Mouse (Mus musculus): ENCODE data around the gene Atg14. TPM values are rescaled to one million over a fixed set of nuclear protein-coding genes. Genes with fewer than 3 reads are reported as not detected.

Atg14 gene
- polyA plus RNA-seq, 1 experiment: 4.7 TPM

- H3K4me3 ChIP-seq (ENCODE audit: control insufficient read depth, low read depth, low read length): no peak overlapping the region
- H3K27ac ChIP-seq (ENCODE audit: control insufficient read depth, insufficient read depth, low read depth, low read length): no peak overlapping the region
- no peaks in the 10 kb centered on the region for H3K27me3 ChIP-seq (ENCODE audit: control insufficient read depth, insufficient read depth, low read length)
- no peak for TF ChIP-seq POLR2A (IDR thresholded peaks at IDR 0.05; ENCODE audit: control insufficient read depth, low read depth, low read length)
- TF ChIP-seq CTCF (IDR thresholded peaks at IDR 0.05; ENCODE audit: control insufficient read depth, insufficient read depth, insufficient replicate concordance, low read depth, low read length): no peak
- H3K36me3 ChIP-seq (ENCODE audit: control insufficient read depth, insufficient read depth, low read length): peaks cover 3% of the 10 kb centered on the region
- H3K4me1 ChIP-seq (ENCODE audit: control insufficient read depth, insufficient read depth, low read length): no peaks in the 10 kb centered on the region
These were observed 18.8 kb downstream of the Atg14 start for GRCm38 (mm10) chr14:47551668-47552067.

GRCm38 (mm10) chr14:47544877-47545276, 25.6 kb downstream of the Atg14 start:
- Histone ChIP-seq H3K27ac (ENCODE audit: control insufficient read depth, insufficient read depth, low read depth, low read length) (no peak overlapping the region), H3K4me3 (ENCODE audit: control insufficient read depth, low read depth, low read length) (no peak overlapping the region), H3K36me3 (ENCODE audit: control insufficient read depth, insufficient read depth, low read length) (peaks cover 3% of the 10 kb centered on the region; the same call in 1 of the 2 replicates), H3K27me3 (ENCODE audit: control insufficient read depth, insufficient read depth, low read length) (no peaks in the 10 kb centered on the region), H3K4me1 (ENCODE audit: control insufficient read depth, insufficient read depth, low read length) (no peaks in the 10 kb centered on the region)
- TF ChIP-seq CTCF (IDR thresholded peaks at IDR 0.05; ENCODE audit: control insufficient read depth, insufficient read depth, insufficient replicate concordance, low read depth, low read length): no peak
- no peak for TF ChIP-seq POLR2A (IDR thresholded peaks at IDR 0.05; ENCODE audit: control insufficient read depth, low read depth, low read length)

GRCm38 (mm10) chr14:47544286-47544685, 26.2 kb downstream of the Atg14 start:
- peaks cover 3% of the 10 kb centered on the region; the same call in 1 of the 2 replicates for H3K36me3 ChIP-seq (ENCODE audit: control insufficient read depth, insufficient read depth, low read length)
- no peak overlapping the region for H3K27ac ChIP-seq (ENCODE audit: control insufficient read depth, insufficient read depth, low read depth, low read length)
- H3K4me3 ChIP-seq (ENCODE audit: control insufficient read depth, low read depth, low read length): no peak overlapping the region
- H3K4me1 ChIP-seq (ENCODE audit: control insufficient read depth, insufficient read depth, low read length): no peaks in the 10 kb centered on the region
- no peaks in the 10 kb centered on the region for H3K27me3 ChIP-seq (ENCODE audit: control insufficient read depth, insufficient read depth, low read length)
- TF ChIP-seq POLR2A (IDR thresholded peaks at IDR 0.05; ENCODE audit: control insufficient read depth, low read depth, low read length) (no peak), CTCF (IDR thresholded peaks at IDR 0.05; ENCODE audit: control insufficient read depth, insufficient read depth, insufficient replicate concordance, low read depth, low read length) (no peak)

GRCm38 (mm10) chr14:47542283-47542682, 28.2 kb downstream of the Atg14 start:
- H3K27me3 ChIP-seq (ENCODE audit: control insufficient read depth, insufficient read depth, low read length): no peaks in the 10 kb centered on the region
- no peak overlapping the region for H3K4me3 ChIP-seq (ENCODE audit: control insufficient read depth, low read depth, low read length)
- H3K4me1 ChIP-seq (ENCODE audit: control insufficient read depth, insufficient read depth, low read length): no peaks in the 10 kb centered on the region
- no peak overlapping the region for H3K27ac ChIP-seq (ENCODE audit: control insufficient read depth, insufficient read depth, low read depth, low read length)
- no peaks in the 10 kb centered on the region for H3K36me3 ChIP-seq (ENCODE audit: control insufficient read depth, insufficient read depth, low read length)
- TF ChIP-seq POLR2A (IDR thresholded peaks at IDR 0.05; ENCODE audit: control insufficient read depth, low read depth, low read length) (no peak), CTCF (IDR thresholded peaks at IDR 0.05; ENCODE audit: control insufficient read depth, insufficient read depth, insufficient replicate concordance, low read depth, low read length) (no peak)

DNA sequence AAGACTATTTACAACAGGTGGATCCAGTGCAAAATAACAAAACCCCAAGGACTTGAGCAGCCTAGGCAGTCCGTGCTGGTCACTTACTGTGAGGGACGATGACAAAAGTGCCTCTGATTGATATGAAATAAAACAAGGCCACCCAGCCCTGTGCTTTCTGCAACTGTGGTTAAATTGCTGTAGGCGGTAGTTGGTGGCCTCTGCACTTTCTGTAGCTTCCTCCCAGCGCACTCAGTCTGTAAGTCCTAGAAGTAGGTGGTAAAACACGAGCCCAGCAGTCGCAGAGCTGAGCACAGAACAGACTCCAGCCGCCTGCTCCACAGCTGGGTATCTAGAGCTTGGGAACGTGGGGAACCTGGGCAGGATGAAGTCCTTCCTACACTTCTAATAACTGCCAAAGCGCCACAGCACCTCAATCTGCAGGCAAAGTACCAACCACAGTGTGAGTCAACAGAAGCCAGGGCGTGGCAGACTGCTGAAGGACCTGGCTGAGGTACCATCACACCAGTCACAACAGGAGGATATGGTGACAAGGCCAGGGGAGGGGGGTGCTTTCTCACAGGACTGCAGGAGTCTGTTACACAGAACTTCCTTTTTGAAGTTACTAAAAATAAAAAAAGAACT, 29.0 kb downstream of the Atg14 start:
- H3K4me1 ChIP-seq (ENCODE audit: control insufficient read depth, insufficient read depth, low read length): no peaks in the 10 kb centered on the region
- no peaks in the 10 kb centered on the region for H3K36me3 ChIP-seq (ENCODE audit: control insufficient read depth, insufficient read depth, low read length)
- TF ChIP-seq POLR2A (IDR thresholded peaks at IDR 0.05; ENCODE audit: control insufficient read depth, low read depth, low read length) (no peak), CTCF (IDR thresholded peaks at IDR 0.05; ENCODE audit: control insufficient read depth, insufficient read depth, insufficient replicate concordance, low read depth, low read length) (no peak)
- no peak overlapping the region for H3K4me3 ChIP-seq (ENCODE audit: control insufficient read depth, low read depth, low read length)
- H3K27ac ChIP-seq (ENCODE audit: control insufficient read depth, insufficient read depth, low read depth, low read length): no peak overlapping the region
- no peaks in the 10 kb centered on the region for H3K27me3 ChIP-seq (ENCODE audit: control insufficient read depth, insufficient read depth, low read length)

- Histone ChIP-seq H3K4me1 (ENCODE audit: control insufficient read depth, insufficient read depth, low read length) (no peaks in the 10 kb centered on the region), H3K36me3 (ENCODE audit: control insufficient read depth, insufficient read depth, low read length) (no peaks in the 10 kb centered on the region), H3K27ac (ENCODE audit: control insufficient read depth, insufficient read depth, low read depth, low read length) (no peak overlapping the region), H3K4me3 (ENCODE audit: control insufficient read depth, low read depth, low read length) (no peak overlapping the region), H3K27me3 (ENCODE audit: control insufficient read depth, insufficient read depth, low read length) (no peaks in the 10 kb centered on the region)
- TF ChIP-seq CTCF (IDR thresholded peaks at IDR 0.05; ENCODE audit: control insufficient read depth, insufficient read depth, insufficient replicate concordance, low read depth, low read length): no peak
- no peak for TF ChIP-seq POLR2A (IDR thresholded peaks at IDR 0.05; ENCODE audit: control insufficient read depth, low read depth, low read length)
These were observed 35.4 kb downstream of the Atg14 start for GRCm38 (mm10) chr14:47535096-47535495.

DNA sequence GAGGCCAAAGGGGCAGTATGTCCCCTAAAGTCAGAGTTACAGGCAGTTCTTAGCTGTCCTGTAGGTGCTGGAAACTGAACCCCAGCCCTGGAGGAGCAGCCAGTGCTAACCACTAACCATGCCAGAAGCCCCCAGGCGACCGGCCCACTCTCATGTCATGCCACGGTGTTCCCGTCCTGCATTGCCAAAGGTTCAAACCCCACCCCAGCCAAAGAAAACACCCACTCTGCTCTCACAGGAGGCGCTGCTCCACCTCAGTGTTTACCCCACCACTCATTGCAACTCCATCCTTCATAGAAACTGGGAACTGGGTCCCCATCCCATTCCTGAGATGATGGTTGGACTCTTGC, 36.3 kb downstream of the Atg14 start:
- TF ChIP-seq POLR2A (IDR thresholded peaks at IDR 0.05; ENCODE audit: control insufficient read depth, low read depth, low read length): no peak
- TF ChIP-seq CTCF (IDR thresholded peaks at IDR 0.05; ENCODE audit: control insufficient read depth, insufficient read depth, insufficient replicate concordance, low read depth, low read length): no peak
- no peaks in the 10 kb centered on the region for H3K4me1 ChIP-seq (ENCODE audit: control insufficient read depth, insufficient read depth, low read length)
- H3K27me3 ChIP-seq (ENCODE audit: control insufficient read depth, insufficient read depth, low read length): no peaks in the 10 kb centered on the region
- H3K4me3 ChIP-seq (ENCODE audit: control insufficient read depth, low read depth, low read length): no peak overlapping the region
- no peaks in the 10 kb centered on the region for H3K36me3 ChIP-seq (ENCODE audit: control insufficient read depth, insufficient read depth, low read length)
- no peak overlapping the region for H3K27ac ChIP-seq (ENCODE audit: control insufficient read depth, insufficient read depth, low read depth, low read length)
